Mouse (Mus musculus) CH12.LX (cell line): ENCODE measurements around the gene Fam198b. TPM values are rescaled to one million over a fixed set of nuclear protein-coding genes. Genes with fewer than 3 reads are reported as not detected.

Source experiments
- DNase-seq: peaks from one replicate; pipeline ENCODE4 v3.0.0-alpha.2; 2013; ENCODE audit errors: extremely low read depth
- H3K27ac ChIP-seq: 2 replicates; pipeline ENCODE4 v1.5.1; 2012; ENCODE audit warnings: low read depth, mild to moderate bottlenecking, control low read depth, moderate library complexity; ENCODE audit not compliant: insufficient read depth
- H3K27me3 ChIP-seq: replicated peaks from 2 replicates; pipeline ENCODE3; 2012; ENCODE audit warnings: inconsistent platforms
- H3K36me3 ChIP-seq, 2 experiments: replicated peaks in 1 of 2; 2 replicates each; pipeline versions ENCODE3 to v1.6.1; 2012; ENCODE audit warnings: inconsistent platforms in 1 of 2, low read length in 1 of 2, mild to moderate bottlenecking in 1 of 2, mixed read lengths in 1 of 2, moderate library complexity in 1 of 2; ENCODE audit not compliant: control insufficient read depth in 1 of 2, insufficient read depth in 1 of 2
- H3K4me1 ChIP-seq, 2 experiments: 2 replicates each; pipeline ENCODE4 v1.6.1; 2012; ENCODE audit warnings: inconsistent platforms in 1 of 2, moderate library complexity in 1 of 2; ENCODE audit not compliant: insufficient read depth in 2 of 2, control insufficient read depth in 1 of 2
- H3K4me2 ChIP-seq: 2 replicates; pipeline ENCODE4 v1.6.1; 2012; ENCODE audit warnings: low read depth, mild to moderate bottlenecking, control low read depth; ENCODE audit not compliant: poor library complexity, insufficient read depth, severe bottlenecking
- H3K4me3 ChIP-seq, 3 experiments: fragments of 150-350 bp in 1 of 3; sonication (generic) in 1 of 3; replicated peaks in 1 of 3; 2 replicates each; pipeline versions ENCODE3 to v1.5.1; 2011 to 2012; ENCODE audit warnings: low read depth in 2 of 3, low read length in 2 of 3, mild to moderate bottlenecking in 2 of 3, moderate library complexity in 2 of 3, control low read depth in 1 of 3, improper control_type of control experiment in 1 of 3, inconsistent platforms in 1 of 3, mixed read lengths in 1 of 3; ENCODE audit not compliant: poor library complexity in 1 of 3
- H3K79me2 ChIP-seq: replicated peaks from 2 replicates; pipeline ENCODE4 v1.6.1; 2012; ENCODE audit warnings: mild to moderate bottlenecking, moderate library complexity; ENCODE audit not compliant: control insufficient read depth, poor library complexity, insufficient read depth, severe bottlenecking; ENCODE audit errors: extremely low read depth
- H3K9ac ChIP-seq: 2 replicates; pipeline ENCODE4 v1.6.1; 2012; ENCODE audit warnings: low read depth, mild to moderate bottlenecking, control low read depth, moderate library complexity; ENCODE audit not compliant: insufficient read depth
- H3K9me3 ChIP-seq: replicated peaks from 2 replicates; pipeline ENCODE3; 2012; ENCODE audit warnings: low read length, inconsistent platforms, mixed read lengths
- BHLHE40 ChIP-seq: IDR thresholded peaks from 2 replicates; pipeline ENCODE4 v1.6.1; 2011; ENCODE audit warnings: mild to moderate bottlenecking, low read depth, low read length, improper control_type of control experiment
- CHD1 ChIP-seq: IDR thresholded peaks from 2 replicates; pipeline ENCODE4 v1.6.1; 2012; ENCODE audit warnings: low read depth, low read length, improper control_type of control experiment, inconsistent platforms
- CHD2 ChIP-seq: IDR thresholded peaks from 2 replicates; pipeline ENCODE4 v1.6.1; 2011; ENCODE audit warnings: low read length, improper control_type of control experiment
- CTCF ChIP-seq, 2 experiments: IDR thresholded peaks in 1 of 2; conservative IDR thresholded peaks in 1 of 2; 2 replicates each; pipeline ENCODE4 v1.5.1; 2011 to 2012; ENCODE audit warnings: low read depth in 2 of 2, low read length in 2 of 2, improper control_type of control experiment in 1 of 2, inconsistent platforms in 1 of 2, mild to moderate bottlenecking in 1 of 2, moderate library complexity in 1 of 2
- EP300 ChIP-seq: IDR thresholded peaks from 2 replicates; pipeline ENCODE4 v1.6.1; 2011; ENCODE audit warnings: low read length, improper control_type of control experiment
- ETS1 ChIP-seq: conservative IDR thresholded peaks from 2 replicates; pipeline ENCODE4 v1.6.1; 2012; ENCODE audit warnings: low read depth, mild to moderate bottlenecking, inconsistent platforms, low read length, improper control_type of control experiment, moderate library complexity
- GABPA ChIP-seq: IDR thresholded peaks from 2 replicates; pipeline ENCODE4 v1.6.1; 2012; ENCODE audit warnings: low read depth, low read length, improper control_type of control experiment, inconsistent platforms; ENCODE audit not compliant: insufficient replicate concordance
- IRF4 ChIP-seq: IDR thresholded peaks from 2 replicates; pipeline ENCODE4 v1.6.1; 2014; ENCODE audit warnings: low read depth, mild to moderate bottlenecking, inconsistent platforms, low read length, improper control_type of control experiment
- KAT2A ChIP-seq: IDR thresholded peaks from 2 replicates; pipeline ENCODE4 v1.6.1; 2012; ENCODE audit warnings: low read length, improper control_type of control experiment, inconsistent platforms; ENCODE audit not compliant: insufficient replicate concordance
- MAFK ChIP-seq: IDR thresholded peaks from 2 replicates; pipeline ENCODE4 v1.6.1; 2011; ENCODE audit warnings: low read length, improper control_type of control experiment; ENCODE audit not compliant: insufficient replicate concordance
- MEF2A ChIP-seq: IDR thresholded peaks from 2 replicates; pipeline ENCODE4 v1.6.1; 2014; ENCODE audit warnings: low read depth, mild to moderate bottlenecking, inconsistent platforms, low read length, improper control_type of control experiment, borderline replicate concordance
- MYC ChIP-seq: IDR thresholded peaks from 2 replicates; pipeline ENCODE4 v1.6.1; 2011; ENCODE audit warnings: low read depth, mild to moderate bottlenecking, improper control_type of control experiment, low read length
- NELFE ChIP-seq: IDR thresholded peaks from 2 replicates; pipeline ENCODE4 v1.6.1; 2011; ENCODE audit warnings: low read depth, low read length, improper control_type of control experiment
- PAX5 ChIP-seq: IDR thresholded peaks from 2 replicates; pipeline ENCODE4 v1.6.1; 2012; ENCODE audit warnings: low read length, inconsistent platforms, mixed read lengths
- POLR2A ChIP-seq: IDR thresholded peaks from 2 replicates; pipeline ENCODE4 v1.6.1; 2011; ENCODE audit warnings: low read depth, mild to moderate bottlenecking, improper control_type of control experiment, low read length
- RAD21 ChIP-seq: IDR thresholded peaks from 2 replicates; pipeline ENCODE4 v1.6.1; 2011; ENCODE audit warnings: low read depth, mild to moderate bottlenecking, low read length, improper control_type of control experiment, moderate library complexity
- RCOR1 ChIP-seq: conservative IDR thresholded peaks from 2 replicates; pipeline ENCODE4 v1.6.1; 2012; ENCODE audit warnings: low read depth, mild to moderate bottlenecking, inconsistent platforms, low read length, improper control_type of control experiment
- SMC3 ChIP-seq: IDR thresholded peaks from 2 replicates; pipeline ENCODE4 v1.6.1; 2011; ENCODE audit warnings: low read depth, low read length, improper control_type of control experiment
- TBP ChIP-seq: conservative IDR thresholded peaks from 2 replicates; pipeline ENCODE4 v1.6.1; 2011; ENCODE audit warnings: low read depth, low read length, improper control_type of control experiment
- UBTF ChIP-seq: IDR thresholded peaks from 2 replicates; pipeline ENCODE4 v1.6.1; 2012; ENCODE audit warnings: low read depth, mild to moderate bottlenecking, inconsistent platforms, low read length, improper control_type of control experiment, moderate library complexity
- ZC3H11A ChIP-seq: IDR thresholded peaks from 2 replicates; pipeline ENCODE4 v1.6.1; 2012; ENCODE audit warnings: low read depth, mild to moderate bottlenecking, inconsistent platforms, low read length, improper control_type of control experiment
- ZKSCAN1 ChIP-seq: IDR thresholded peaks from 2 replicates; pipeline ENCODE4 v1.6.1; 2012; ENCODE audit warnings: low read depth, inconsistent platforms, low read length, improper control_type of control experiment, borderline replicate concordance
- ZMIZ1 ChIP-seq: IDR thresholded peaks from 2 replicates; pipeline ENCODE4 v1.6.1; 2012; ENCODE audit warnings: low read depth, mild to moderate bottlenecking, inconsistent platforms, low read length, improper control_type of control experiment
- dilution Hi-C: fragments of 300-500 bp; cut with MboI; formaldehyde crosslinking; loops from 2 replicates; pipeline ENCODE4 v1.14.3; 2020; ENCODE audit warnings: low sequenced_read_pairs; ENCODE audit not compliant: extremely low pct_unique_long_range_greater_than_20kb, extremely low pct_ligation_motif_present
- in situ Hi-C: fragments of 300-500 bp; cut with MboI; formaldehyde crosslinking; loops from 3 replicates; pipeline ENCODE4 v1.14.3; 2019; ENCODE audit warnings: low sequenced_read_pairs, low pct_ligation_motif_present, low pct_unique_long_range_greater_than_20kb, mixed read lengths
- polyA plus RNA-seq: library from polyadenylated mRNA; unstranded; fragments of >175 nt; gene quantifications from 2 replicates; pipeline ENCODE4 v1.2.1, GENCODE M21; 2012; ENCODE audit warnings: low read depth; ENCODE audit not compliant: insufficient read length
- total RNA-seq, 2 experiments: library from RNA; depleted of rRNA; stranded (reverse); fragments of 300-350 nt in 1 of 2; fragments of >200 nt in 1 of 2; gene quantifications; 2 replicates each; pipeline ENCODE4 v1.2.3; 2012 to 2014

Gene Fam198b
- total and polyA plus RNA-seq, 3 experiments, result 1.2 to 8.5 (median 4.0) TPM

DNA sequence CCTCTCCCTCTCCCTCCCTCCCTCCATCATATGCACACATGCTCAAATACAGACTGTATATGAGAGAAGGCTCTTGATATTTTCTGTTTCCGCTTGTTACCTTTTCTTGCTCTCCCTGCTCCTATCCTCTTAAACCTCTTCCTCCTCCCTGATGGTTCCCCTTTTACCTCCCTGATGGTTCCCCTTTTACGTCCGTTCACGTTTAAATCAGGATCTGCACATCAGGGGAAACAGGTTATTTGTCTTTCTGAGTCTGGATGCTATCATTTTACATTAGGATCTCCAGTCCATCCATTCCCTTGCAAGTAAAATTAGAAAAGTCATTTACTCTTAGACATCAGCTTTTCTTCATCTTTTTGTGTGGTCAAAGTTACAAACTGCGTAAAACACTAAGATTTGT, 37.7 kb upstream of the Fam198b start:
- no peak overlapping the region for H3K9ac ChIP-seq
- no peak overlapping the region for H3K27ac ChIP-seq
- no peaks in the 10 kb centered on the region for H3K36me3 ChIP-seq
- no peak for TF ChIP-seq POLR2A
- TF ChIP-seq MEF2A, result no peak
- TF ChIP-seq CHD1, result no peak
- no peak for TF ChIP-seq TBP
- TF ChIP-seq CTCF (conservative IDR thresholded peaks at IDR 0.05 in 1 of 2, IDR thresholded peaks at IDR 0.05 in 1 of 2; ENCODE audit: low read depth in 2 of 2, low read length in 2 of 2), result no peak
- no peak for TF ChIP-seq ETS1
- H3K79me2 ChIP-seq, result no peaks in the 10 kb centered on the region
- no peak overlapping the region for H3K4me2 ChIP-seq
- no peaks in the 10 kb centered on the region for H3K27me3 ChIP-seq
- no peaks in the 10 kb centered on the region; a peak in 1 of 4 replicates for H3K4me1 ChIP-seq
- H3K4me3 ChIP-seq, result no peak overlapping the region
- dilution Hi-C loops (no loop called here), in situ Hi-C loops (no loop called here)
- no peaks in the 10 kb centered on the region for H3K9me3 ChIP-seq
- no peak for DNase-seq

GRCm38 (mm10) chr3:79848841-79849240, 35.5 kb upstream of the Fam198b start:
- no peak overlapping the region for H3K4me3 ChIP-seq
- H3K4me1 ChIP-seq, result peaks cover 4 to 7% of the 10 kb centered on the region in 2 experiments
- H3K4me2 ChIP-seq, result no peak overlapping the region
- in situ Hi-C loops, result no loop called here
- no peaks in the 10 kb centered on the region for H3K9me3 ChIP-seq
- H3K27me3 ChIP-seq, result no peaks in the 10 kb centered on the region
- TF ChIP-seq CHD2 (no peak), RCOR1 (no peak), BHLHE40 (no peak), MYC (no peak), ETS1 (no peak), POLR2A (no peak), GABPA (no peak), KAT2A (no peak), CHD1 (no peak), ZKSCAN1 (no peak), ZMIZ1 (no peak), SMC3 (no peak)
- TF ChIP-seq, all 38 proteins: peak for 0
- Histone ChIP-seq H3K36me3 (no peaks in the 10 kb centered on the region), H3K9ac (no peak overlapping the region), H3K27ac (no peak overlapping the region), H3K79me2 (no peaks in the 10 kb centered on the region)
- dilution Hi-C loops, result no loop called here
- no peak for DNase-seq

GRCm38 (mm10) chr3:79849621-79850020, 34.7 kb upstream of the Fam198b start:
- no peaks in the 10 kb centered on the region for H3K79me2 ChIP-seq
- H3K4me3 ChIP-seq, result no peak overlapping the region
- in situ Hi-C loops (no loop called here), dilution Hi-C loops (no loop called here)
- no peak for DNase-seq
- no peak overlapping the region for H3K4me2 ChIP-seq
- H3K9me3 ChIP-seq, result no peaks in the 10 kb centered on the region
- H3K27me3 ChIP-seq, result no peaks in the 10 kb centered on the region
- peaks cover 6 to 12% of the 10 kb centered on the region in 2 experiments for H3K4me1 ChIP-seq
- H3K9ac ChIP-seq, result no peak overlapping the region
- TF ChIP-seq MYC, result no peak
- no peak for TF ChIP-seq RAD21
- TF ChIP-seq CHD1, result no peak
- TF ChIP-seq PAX5, result no peak
- TF ChIP-seq CTCF (conservative IDR thresholded peaks at IDR 0.05 in 1 of 2, IDR thresholded peaks at IDR 0.05 in 1 of 2; ENCODE audit: low read depth in 2 of 2, low read length in 2 of 2), result no peak
- no peak for TF ChIP-seq MAFK
- TF ChIP-seq NELFE, result no peak
- no peak for TF ChIP-seq IRF4
- no peak for TF ChIP-seq SMC3
- TF ChIP-seq ETS1, result no peak
- no peak for TF ChIP-seq RCOR1
- TF ChIP-seq EP300, result no peak
- TF ChIP-seq ZC3H11A, result no peak
- no peak for TF ChIP-seq UBTF
- TF ChIP-seq ZMIZ1, result no peak
- H3K27ac ChIP-seq, result no peak overlapping the region
- no peaks in the 10 kb centered on the region for H3K36me3 ChIP-seq
